Mouse (Mus musculus) liver, embryonic 14.5 days (tissue): Measurements from ENCODE around the gene Ar. TPM values are rescaled to one million over a fixed set of nuclear protein-coding genes. Genes with fewer than 3 reads are reported as not detected.

Source experiments
- ATAC-seq: fragments of 200-750 bp; cut with Nextera tagmentation; 2 replicates; pipeline ENCODE4 v1.8.0; 2017; ENCODE audit warnings: moderate number of reproducible peaks, mild to moderate bottlenecking, moderate library complexity; ENCODE audit not compliant: insufficient read depth
- DNase-seq, 3 experiments: peaks; one replicate each; pipeline ENCODE4 v3.0.0-alpha.2; 2012 to 2013; ENCODE audit warnings: low read depth in 3 of 3, low spot score in 3 of 3
- H3K27ac ChIP-seq: fragments of 300-500 bp; sonication (generic); 2 replicates; pipeline ENCODE4 v1.5.1; 2014; ENCODE audit warnings: moderate library complexity, mild to moderate bottlenecking, control low read depth, inconsistent platforms
- H3K27me3 ChIP-seq: fragments of 300-500 bp; sonication (generic); 2 replicates; pipeline ENCODE4 v1.6.1; 2014; ENCODE audit warnings: mild to moderate bottlenecking, low read length, moderate library complexity; ENCODE audit not compliant: control insufficient read depth, insufficient read depth
- H3K36me3 ChIP-seq: fragments of 300-500 bp; sonication (generic); replicated peaks from 2 replicates; pipeline ENCODE4 v1.6.1; 2014; ENCODE audit warnings: low read depth; ENCODE audit not compliant: control insufficient read depth, insufficient read depth
- H3K4me1 ChIP-seq, 2 experiments: fragments of 200-500 bp in 1 of 2; fragments of 300-500 bp in 1 of 2; sonication (generic) in 1 of 2; replicated peaks; 2 replicates each; pipeline ENCODE4 v1.6.1; 2012 to 2014; ENCODE audit warnings: antibody characterized with exemption in 1 of 2, inconsistent platforms in 1 of 2, low read length in 1 of 2; ENCODE audit not compliant: control insufficient read depth in 2 of 2, insufficient read depth in 2 of 2
- H3K4me2 ChIP-seq: fragments of 300-500 bp; sonication (generic); 2 replicates; pipeline ENCODE4 v1.6.1; 2014; ENCODE audit warnings: low read depth, mild to moderate bottlenecking, control low read depth, moderate library complexity
- H3K4me3 ChIP-seq, 2 experiments: fragments of 200-500 bp in 1 of 2; fragments of 300-500 bp in 1 of 2; sonication (generic) in 1 of 2; 2 replicates each; pipeline ENCODE4 v1.5.1; 2012 to 2014; ENCODE audit warnings: low read depth in 2 of 2, low read length in 2 of 2, mild to moderate bottlenecking in 2 of 2, control low read depth in 1 of 2, inconsistent platforms in 1 of 2, moderate library complexity in 1 of 2; ENCODE audit not compliant: insufficient read depth in 1 of 2
- H3K9ac ChIP-seq: fragments of 300-500 bp; sonication (generic); replicated peaks from 2 replicates; pipeline ENCODE4 v1.6.1; 2014; ENCODE audit warnings: mild to moderate bottlenecking, control low read depth, moderate library complexity
- H3K9me3 ChIP-seq: fragments of 300-500 bp; sonication (generic); 2 replicates; pipeline ENCODE4 v1.6.1; 2016; ENCODE audit warnings: low read length, mixed read lengths; ENCODE audit not compliant: control insufficient read depth
- CTCF ChIP-seq: IDR thresholded peaks from 2 replicates; pipeline ENCODE4 v1.5.1; 2016; ENCODE audit warnings: antibody characterized with exemption, low read depth, control low read depth
- EP300 ChIP-seq: IDR thresholded peaks from 2 replicates; pipeline ENCODE4 v1.6.1; 2016; ENCODE audit warnings: antibody characterized with exemption, low read depth
- WGBS: fragments of 180-500 bp; shearing (Covaris S2); extraction: QIAGEN DNeasy Blood & Tissue Kit; methylation state at CpG from one replicate; pipeline ENCODE4 v1.1.7; 2014; ENCODE audit not compliant: insufficient replicate concordance; 5-methylcytosine and 5-hydroxymethylcytosine counted together
- polyA plus RNA-seq, 2 experiments: library from polyadenylated mRNA; depleted of rRNA in 1 of 2; stranded (reverse) in 1 of 2; unstranded in 1 of 2; fragments of >200 nt; fragmentation: Nextera tagmentation in 1 of 2; extraction: Ambion mirVana in 1 of 2; gene quantifications; 2 replicates each; pipeline versions ENCODE4 v1.2.1 to v1.2.3; 2012 to 2014

Ar gene
- polyA plus RNA-seq, 2 experiments, result not detected

- Histone ChIP-seq H3K4me1 (no peaks in the 10 kb centered on the region), H3K36me3 (no peaks in the 10 kb centered on the region), H3K27me3 (no peaks in the 10 kb centered on the region), H3K9me3 (no peaks in the 10 kb centered on the region), H3K4me3 (no peak overlapping the region), H3K27ac (no peak overlapping the region), H3K4me2 (no peak overlapping the region), H3K9ac (no peak overlapping the region)
- TF ChIP-seq EP300 (no peak), CTCF (no peak)
- DNase-seq (no peak), ATAC-seq (no peak)
- 38% methylated on average over 2 of the region's 2 CpGs for WGBS
These were observed 111.1 kb downstream of the Ar start for GRCm38 (mm10) chrX:98259620-98260019.

GRCm38 (mm10) chrX:98265755-98266154 is 117.2 kb downstream of the Ar start:
- Histone ChIP-seq H3K4me2 (no peak overlapping the region), H3K27me3 (no peaks in the 10 kb centered on the region), H3K4me3 (no peak overlapping the region), H3K27ac (no peak overlapping the region), H3K9ac (no peak overlapping the region), H3K9me3 (no peaks in the 10 kb centered on the region), H3K4me1 (no peaks in the 10 kb centered on the region), H3K36me3 (no peaks in the 10 kb centered on the region)
- WGBS, result 66% methylated on average over 2 of the region's 2 CpGs
- no peak for DNase-seq
- no peak for ATAC-seq
- TF ChIP-seq CTCF, result no peak
- no peak for TF ChIP-seq EP300

- Histone ChIP-seq H3K9me3 (no peaks in the 10 kb centered on the region), H3K4me2 (no peak overlapping the region), H3K27ac (no peak overlapping the region), H3K4me1 (no peaks in the 10 kb centered on the region), H3K27me3 (no peaks in the 10 kb centered on the region), H3K9ac (no peak overlapping the region), H3K4me3 (no peak overlapping the region), H3K36me3 (no peaks in the 10 kb centered on the region)
- no peak for TF ChIP-seq EP300
- TF ChIP-seq CTCF, result no peak
- DNase-seq (no peak), ATAC-seq (no peak)
These were observed 122.8 kb downstream of the Ar start for GRCm38 (mm10) chrX:98271361-98271760.

GRCm38 (mm10) chrX:98291763-98292162 is 143.2 kb downstream of the Ar start:
- Histone ChIP-seq H3K4me1 (no peaks in the 10 kb centered on the region), H3K9ac (no peak overlapping the region), H3K4me2 (no peak overlapping the region), H3K36me3 (no peaks in the 10 kb centered on the region), H3K27ac (no peak overlapping the region), H3K4me3 (no peak overlapping the region), H3K27me3 (no peaks in the 10 kb centered on the region), H3K9me3 (no peaks in the 10 kb centered on the region)
- ATAC-seq, result no peak
- TF ChIP-seq EP300 (no peak), CTCF (no peak)
- no peak for DNase-seq
- WGBS, result 20% methylated on average over 1 of the region's 1 CpGs

- no peaks in the 10 kb centered on the region for H3K4me1 ChIP-seq
- TF ChIP-seq EP300, result no peak
- TF ChIP-seq CTCF, result no peak
- no peak overlapping the region for H3K4me3 ChIP-seq
- H3K9me3 ChIP-seq, result no peaks in the 10 kb centered on the region
- ATAC-seq, result no peak
- no peak overlapping the region for H3K27ac ChIP-seq
- H3K27me3 ChIP-seq, result no peaks in the 10 kb centered on the region
- H3K36me3 ChIP-seq, result no peaks in the 10 kb centered on the region
- WGBS, result 50% methylated on average over 4 of the region's 4 CpGs
- DNase-seq, result no peak
- no peak overlapping the region for H3K4me2 ChIP-seq
- no peak overlapping the region for H3K9ac ChIP-seq
These were observed 152.1 kb downstream of the Ar start for GRCm38 (mm10) chrX:98300685-98301084.
